Mouse (Mus musculus) E14TG2a.4 (cell line): ENCODE data around the gene Tnip1.
A peak's percentile ranks its signal among the peaks of the same experiment; 100 is the strongest.

ENCODE experiments used
- CTCF ChIP-seq: conservative IDR thresholded peaks from 2 replicates; pipeline ENCODE4 v1.5.1; 2014; ENCODE audit warnings: low read length
- NANOG ChIP-seq: IDR thresholded peaks from 2 replicates; pipeline ENCODE4 v1.6.1; 2014; ENCODE audit warnings: borderline replicate concordance, low read length, mixed read lengths
- POU5F1 ChIP-seq: IDR thresholded peaks from 2 replicates; pipeline ENCODE4 v1.6.1; 2014; ENCODE audit warnings: low read length, borderline replicate concordance

GRCm38 (mm10) chr11:54982520-54982919 lies 19.8 kb upstream of the Tnip1 start:
- TF ChIP-seq CTCF (peak; percentile 27), NANOG (no peak), POU5F1 (no peak)
